Mouse (Mus musculus) small intestine, adult 2 months (tissue): ENCODE measurements around the gene Gm20388. TPM values are rescaled to one million over a fixed set of nuclear protein-coding genes. Genes with fewer than 3 reads are reported as not detected.

Experiments used
- H3K27ac ChIP-seq: fragments of 200-500 bp; 2 replicates; pipeline ENCODE4 v1.5.1; 2012; ENCODE audit warnings: low read depth, low read length, control low read depth, inconsistent platforms; ENCODE audit not compliant: insufficient read depth
- H3K27me3 ChIP-seq: fragments of 200-500 bp; 2 replicates; pipeline ENCODE4 v1.6.1; 2012; ENCODE audit warnings: mild to moderate bottlenecking, moderate library complexity, low read length, inconsistent platforms; ENCODE audit not compliant: control insufficient read depth, insufficient read depth
- H3K36me3 ChIP-seq: fragments of 200-500 bp; 2 replicates; pipeline ENCODE4 v1.6.1; 2012; ENCODE audit warnings: mild to moderate bottlenecking, low read length, control low read depth, inconsistent platforms; ENCODE audit not compliant: control insufficient read depth, insufficient read depth
- H3K4me1 ChIP-seq: fragments of 200-500 bp; 2 replicates; pipeline ENCODE4 v1.6.1; 2012; ENCODE audit warnings: low read length, inconsistent platforms, mixed read lengths; ENCODE audit not compliant: control insufficient read depth, insufficient read depth, insufficient read length
- H3K4me3 ChIP-seq: fragments of 200-500 bp; 2 replicates; pipeline ENCODE4 v1.5.1; 2012; ENCODE audit warnings: low read depth, mild to moderate bottlenecking, control low read depth, inconsistent platforms, low read length, moderate library complexity
- CTCF ChIP-seq: fragments of 200-500 bp; IDR thresholded peaks from 2 replicates; pipeline ENCODE4 v1.5.1; 2012; ENCODE audit warnings: low read depth, mild to moderate bottlenecking, control low read depth, inconsistent platforms, low read length, moderate library complexity, mixed read lengths; ENCODE audit not compliant: insufficient replicate concordance, insufficient read length; ENCODE audit errors: extremely low read depth
- POLR2A ChIP-seq: fragments of 200-500 bp; IDR thresholded peaks from 2 replicates; pipeline ENCODE4 v1.6.1; 2012; ENCODE audit warnings: low read depth, mild to moderate bottlenecking, control low read depth, inconsistent platforms, low read length, moderate library complexity
- WGBS: fragments of 180-500 bp; shearing (Covaris S2); methylation state at CpG from one replicate; pipeline ENCODE4 v1.1.7; 2018; 5-methylcytosine and 5-hydroxymethylcytosine counted together
- polyA plus RNA-seq: library from polyadenylated mRNA; depleted of rRNA; stranded (reverse); fragments of >200 nt; gene quantifications from 2 replicates; pipeline ENCODE4 v1.2.3, GENCODE M21; 2012

Gene Gm20388
- polyA plus RNA-seq, 1 experiment, result 37.3 TPM

- WGBS, result 51% methylated on average over 13 of the region's 13 CpGs
- Histone ChIP-seq H3K27me3 (no peaks in the 10 kb centered on the region), H3K36me3 (no peaks in the 10 kb centered on the region; the same call in 1 of the 2 replicates), H3K27ac (peak overlapping the region; percentile 44; the same call in 1 of the 2 replicates), H3K4me1 (peaks cover 8% of the 10 kb centered on the region), H3K4me3 (no peak overlapping the region)
- TF ChIP-seq CTCF, result no peak
- no peak for TF ChIP-seq POLR2A
Measured at GRCm38 (mm10) chr8:122656056-122656999, 2745.7 kb downstream of the Gm20388 start.

- H3K4me3 ChIP-seq, result no peak overlapping the region
- no peak overlapping the region for H3K27ac ChIP-seq
- 76% methylated on average over 10 of the region's 10 CpGs for WGBS
- H3K27me3 ChIP-seq, result no peaks in the 10 kb centered on the region
- TF ChIP-seq POLR2A, result no peak
- TF ChIP-seq CTCF, result no peak
- peaks cover 15% of the 10 kb centered on the region for H3K4me1 ChIP-seq
- H3K36me3 ChIP-seq, result no peaks in the 10 kb centered on the region; the same call in 1 of the 2 replicates
Measured at GRCm38 (mm10) chr8:122658149-122658806, 2747.6 kb downstream of the Gm20388 start.

- 77% methylated on average over 9 of the region's 9 CpGs for WGBS
- peaks cover 15% of the 10 kb centered on the region for H3K4me1 ChIP-seq
- H3K27me3 ChIP-seq, result no peaks in the 10 kb centered on the region
- H3K4me3 ChIP-seq, result no peak overlapping the region
- H3K27ac ChIP-seq, result no peak overlapping the region
- TF ChIP-seq CTCF (no peak), POLR2A (no peak)
- no peaks in the 10 kb centered on the region; the same call in 1 of the 2 replicates for H3K36me3 ChIP-seq
Measured at GRCm38 (mm10) chr8:122658807-122659160, 2748.1 kb downstream of the Gm20388 start.

GRCm38 (mm10) chr8:122660022-122660421, 2749.4 kb downstream of the Gm20388 start:
- H3K27ac ChIP-seq, result no peak overlapping the region
- no peaks in the 10 kb centered on the region; the same call in 1 of the 2 replicates for H3K36me3 ChIP-seq
- peak; percentile 86; the same call in 1 of the 2 replicates for TF ChIP-seq CTCF
- no peak for TF ChIP-seq POLR2A
- no peaks in the 10 kb centered on the region for H3K27me3 ChIP-seq
- 61% methylated on average over 2 of the region's 2 CpGs for WGBS
- no peak overlapping the region for H3K4me3 ChIP-seq
- H3K4me1 ChIP-seq, result peaks cover 19% of the 10 kb centered on the region

- TF ChIP-seq CTCF, result no peak
- no peak for TF ChIP-seq POLR2A
- H3K27me3 ChIP-seq, result no peaks in the 10 kb centered on the region
- no peak overlapping the region; the same call in 1 of the 2 replicates for H3K27ac ChIP-seq
- H3K4me1 ChIP-seq, result peaks cover 23% of the 10 kb centered on the region
- no peak overlapping the region for H3K4me3 ChIP-seq
- H3K36me3 ChIP-seq, result no peaks in the 10 kb centered on the region
- WGBS, result 50% methylated on average over 7 of the region's 7 CpGs
Measured at GRCm38 (mm10) chr8:122661138-122661537, 2750.5 kb downstream of the Gm20388 start.

GRCm38 (mm10) chr8:122661894-122662293, 2751.3 kb downstream of the Gm20388 start:
- 78% methylated on average over 2 of the region's 2 CpGs for WGBS
- TF ChIP-seq CTCF (no peak), POLR2A (no peak)
- Histone ChIP-seq H3K27ac (no peak overlapping the region), H3K36me3 (no peaks in the 10 kb centered on the region), H3K27me3 (no peaks in the 10 kb centered on the region), H3K4me1 (peaks cover 30% of the 10 kb centered on the region), H3K4me3 (no peak overlapping the region)

- 64% methylated on average over 3 of the region's 3 CpGs for WGBS
- Histone ChIP-seq H3K4me3 (no peak overlapping the region), H3K27me3 (no peaks in the 10 kb centered on the region), H3K36me3 (no peaks in the 10 kb centered on the region), H3K4me1 (peaks cover 33% of the 10 kb centered on the region), H3K27ac (no peak overlapping the region)
- TF ChIP-seq POLR2A (no peak), CTCF (no peak)
Measured at GRCm38 (mm10) chr8:122663106-122663505, 2752.5 kb downstream of the Gm20388 start.
